Mouse (Mus musculus): ENCODE measurements around the gene Nrsn1.

DNA sequence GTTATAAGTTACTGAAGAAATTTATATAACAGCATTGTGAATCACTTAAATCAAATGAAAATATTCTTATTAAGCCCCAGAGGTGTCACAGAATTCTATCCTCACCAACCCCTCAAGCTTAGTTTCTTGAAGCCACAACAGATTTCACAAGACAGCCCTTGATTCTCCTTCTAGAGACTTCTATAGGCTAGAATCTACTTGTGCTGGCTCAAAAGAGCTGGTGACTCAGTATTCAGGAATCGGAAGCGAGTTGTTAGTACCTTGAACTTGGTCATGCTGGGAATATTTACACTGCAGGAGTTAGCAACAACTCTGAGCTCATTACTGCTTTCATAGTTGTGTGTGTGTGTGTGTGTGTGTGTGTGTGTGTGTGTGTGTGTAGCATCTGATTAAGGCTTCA is 41.8 kb upstream of the Nrsn1 start:
- TF ChIP-seq GATA1 (IDR thresholded peaks at IDR 0.05; ENCODE audit: borderline replicate concordance, low read length) (no peak), CTCF (IDR thresholded peaks at IDR 0.05; ENCODE audit: low read depth, low read length) (no peak), TAL1 (conservative IDR thresholded peaks at IDR 0.05; ENCODE audit: low read depth, low read length) (no peak)
